Mouse (Mus musculus) neural tube, embryonic 11.5 days (tissue): ENCODE data around the gene Gpr162. TPM values are rescaled to one million over a fixed set of nuclear protein-coding genes. Genes with fewer than 3 reads are reported as not detected.

Experiments used
- polyA plus RNA-seq: library from polyadenylated mRNA; unstranded; fragments of >200 nt; fragmentation: Nextera tagmentation; extraction: Ambion mirVana; gene quantifications from 2 replicates; pipeline ENCODE4 v1.2.1, GENCODE M21; 2014

The Gpr162 gene
- polyA plus RNA-seq, 1 experiment from 2014 or later, result 2.3 TPM

Other genes with a start within 250 kb of the Gpr162 start
- gene C1s2, start 227.9 kb downstream of the Gpr162 start, polyA plus RNA-seq, result not detected in 2 replicates
- 37.3 and 42.2 TPM in 2 replicates for gene Lpcat3, start 201.0 kb downstream of the Gpr162 start, polyA plus RNA-seq
- 202 and 204 TPM in 2 replicates for gene Emg1, start 151.8 kb downstream of the Gpr162 start, polyA plus RNA-seq
- 362 and 370 TPM in 2 replicates for gene Phb2, start 151.6 kb downstream of the Gpr162 start, polyA plus RNA-seq
- 6.9 and 8.0 TPM in 2 replicates for gene Ptpn6, start 125.3 kb downstream of the Gpr162 start, polyA plus RNA-seq
- 456 and 504 TPM in 2 replicates for gene Grcc10, start 122.6 kb downstream of the Gpr162 start, polyA plus RNA-seq
- gene Gm45234, start 108.0 kb downstream of the Gpr162 start, polyA plus RNA-seq, result not detected in 2 replicates
- gene Atn1, start 107.5 kb downstream of the Gpr162 start, polyA plus RNA-seq, result 11.8 and 12.1 TPM in 2 replicates
- gene Eno2, start 94.3 kb downstream of the Gpr162 start, polyA plus RNA-seq, result 8.5 and 9.8 TPM in 2 replicates
- 0.27 and 1.4 TPM in 2 replicates for gene Lrrc23, start 84.3 kb downstream of the Gpr162 start, polyA plus RNA-seq
- gene Spsb2, start 55.3 kb downstream of the Gpr162 start, polyA plus RNA-seq, result 6.3 and 6.9 TPM in 2 replicates
- 622 and 634 TPM in 2 replicates for gene Tpi1, start 49.7 kb downstream of the Gpr162 start, polyA plus RNA-seq
- 162 and 174 TPM in 2 replicates for gene Usp5, start 34.5 kb downstream of the Gpr162 start, polyA plus RNA-seq
- 190 and 195 TPM in 2 replicates for gene Cdca3, start 34.4 kb downstream of the Gpr162 start, polyA plus RNA-seq
- 0.22 and 0.29 TPM in 2 replicates for gene Gnb3, start 23.7 kb downstream of the Gpr162 start, polyA plus RNA-seq
- 14.6 and 16.9 TPM in 2 replicates for gene P3h3, start 6.2 kb downstream of the Gpr162 start, polyA plus RNA-seq
- gene Cd4, start 24.2 kb upstream of the Gpr162 start, polyA plus RNA-seq, result 0.07 TPM in 1 of 2 replicates, not detected in the other
- 1.4 and 1.7 TPM in 2 replicates for gene Lag3, start 47.7 kb upstream of the Gpr162 start, polyA plus RNA-seq
- gene Ptms, start 56.1 kb upstream of the Gpr162 start, polyA plus RNA-seq, result 345 and 381 TPM in 2 replicates
- 468 and 513 TPM in 2 replicates for gene Mlf2, start 67.4 kb upstream of the Gpr162 start, polyA plus RNA-seq
- 110 and 118 TPM in 2 replicates for gene Cops7a, start 101.6 kb upstream of the Gpr162 start, polyA plus RNA-seq
- 1.7 and 2.6 TPM in 2 replicates for gene Pianp, start 132.7 kb upstream of the Gpr162 start, polyA plus RNA-seq
- gene Zfp384, start 145.2 kb upstream of the Gpr162 start, polyA plus RNA-seq, result 9.7 and 10.2 TPM in 2 replicates
- gene Ing4, start 175.8 kb upstream of the Gpr162 start, polyA plus RNA-seq, result 130 and 132 TPM in 2 replicates
- 10.9 and 11.7 TPM in 2 replicates for gene Acrbp, start 185.7 kb upstream of the Gpr162 start, polyA plus RNA-seq
- 0.34 and 0.57 TPM in 2 replicates for gene Lpar5, start 203.9 kb upstream of the Gpr162 start, polyA plus RNA-seq
- 117 and 123 TPM in 2 replicates for gene Chd4, start 232.0 kb upstream of the Gpr162 start, polyA plus RNA-seq